Mouse (Mus musculus) olfactory bulb, adult 2 months (tissue): ENCODE measurements around the gene Cphx1.
"Not testable (repeated sequence)": the region's sequence is repeated elsewhere in the genome, so short reads cannot be mapped to it uniquely, and the experiment has no call there.

Experiments used
- CTCF ChIP-seq: fragments of 200-500 bp; IDR thresholded peaks from 2 replicates; pipeline ENCODE4 v1.5.1; 2012; ENCODE audit warnings: low read depth, mild to moderate bottlenecking, low read length, moderate library complexity; ENCODE audit not compliant: insufficient read depth
- POLR2A ChIP-seq: fragments of 200-500 bp; IDR thresholded peaks from 2 replicates; pipeline ENCODE4 v1.6.1; 2012; ENCODE audit warnings: mild to moderate bottlenecking, low read depth, low read length, moderate library complexity; ENCODE audit not compliant: insufficient read depth

- TF ChIP-seq CTCF, POLR2A: not testable (repeated sequence)
These were observed 19.5 kb upstream of the Cphx1 start for GRCm38 (mm10) chr14:25918427-25919170.
